Mouse (Mus musculus) naive thymus-derived CD4-positive, alpha-beta T cell, adult 2 months (primary cell): ENCODE measurements around the gene Iqschfp.
"Not testable (repeated sequence)": the region's sequence is repeated elsewhere in the genome, so short reads cannot be mapped to it uniquely, and the experiment has no call there.

ENCODE experiments used
- DNase-seq: peaks from one replicate; pipeline ENCODE4 v3.0.0-alpha.2; 2011; ENCODE audit warnings: low read depth

The Iqschfp gene

GRCm38 (mm10) chr3:68071395-68072386, 179.7 kb downstream of the Iqschfp start:
- no peak for DNase-seq

GRCm38 (mm10) chr3:68077406-68077805, 185.4 kb downstream of the Iqschfp start:
- no peak for DNase-seq

- DNase-seq, result no peak
Observed at GRCm38 (mm10) chr3:68085024-68085423, 193.0 kb downstream of the Iqschfp start.

GRCm38 (mm10) chr3:68092108-68092507, 200.1 kb downstream of the Iqschfp start:
- no peak for DNase-seq

GRCm38 (mm10) chr3:68096724-68097431, 204.8 kb downstream of the Iqschfp start:
- no peak for DNase-seq

GRCm38 (mm10) chr3:68099561-68099960, 207.5 kb downstream of the Iqschfp start:
- not testable (repeated sequence) for DNase-seq

GRCm38 (mm10) chr3:68101343-68101742, 209.3 kb downstream of the Iqschfp start:
- no peak for DNase-seq

- DNase-seq, result no peak
Observed at GRCm38 (mm10) chr3:68105081-68105685, 213.2 kb downstream of the Iqschfp start.

- DNase-seq, result no peak
Observed at GRCm38 (mm10) chr3:68121338-68121737, 229.3 kb downstream of the Iqschfp start.

GRCm38 (mm10) chr3:68126284-68126856, 234.3 kb downstream of the Iqschfp start:
- no peak for DNase-seq

- no peak for DNase-seq
Observed at GRCm38 (mm10) chr3:68130386-68130785, 238.4 kb downstream of the Iqschfp start.

GRCm38 (mm10) chr3:68138833-68139627, 247.0 kb downstream of the Iqschfp start:
- no peak for DNase-seq

GRCm38 (mm10) chr3:68150688-68151087, 258.7 kb downstream of the Iqschfp start:
- no peak for DNase-seq

- no peak for DNase-seq
Observed at GRCm38 (mm10) chr3:68160175-68160574, 268.1 kb downstream of the Iqschfp start.

GRCm38 (mm10) chr3:68160760-68161159, 268.7 kb downstream of the Iqschfp start:
- DNase-seq, result no peak

- no peak for DNase-seq
Observed at GRCm38 (mm10) chr3:68178248-68178647, 286.2 kb downstream of the Iqschfp start.

- DNase-seq, result no peak
Observed at GRCm38 (mm10) chr3:68187471-68187870, 295.4 kb downstream of the Iqschfp start.

GRCm38 (mm10) chr3:68189100-68189499, 297.1 kb downstream of the Iqschfp start:
- DNase-seq, result no peak

- no peak for DNase-seq
Observed at GRCm38 (mm10) chr3:68196933-68197332, 304.9 kb downstream of the Iqschfp start.

- DNase-seq, result no peak
Observed at GRCm38 (mm10) chr3:68201214-68201613, 309.2 kb downstream of the Iqschfp start.

GRCm38 (mm10) chr3:68202162-68202902, 310.3 kb downstream of the Iqschfp start:
- DNase-seq, result no peak
